Mouse (Mus musculus) cerebellum, postnatal 4 days (tissue): ENCODE data around the gene Pdgfb.
A peak's percentile ranks its signal among the peaks of the same experiment; 100 is the strongest.

Source experiments
- DNase-seq, 2 experiments: peaks; one replicate each; pipeline ENCODE4 v3.0.0; 2022; ENCODE audit warnings: low spot score in 2 of 2, mixed read lengths in 1 of 2

Pdgfb gene

GRCm38 (mm10) chr15:80034913-80035312 lies 20.1 kb upstream of the Pdgfb start:
- no peak for DNase-seq

GRCm38 (mm10) chr15:80034366-80034765 lies 19.6 kb upstream of the Pdgfb start:
- no peak for DNase-seq

GRCm38 (mm10) chr15:80031133-80031532 lies 16.4 kb upstream of the Pdgfb start:
- no peak for DNase-seq

- no peak for DNase-seq
Measured at GRCm38 (mm10) chr15:80030399-80030798, 15.6 kb upstream of the Pdgfb start.

GRCm38 (mm10) chr15:80028862-80029261 lies 14.1 kb upstream of the Pdgfb start:
- DNase-seq = no peak

- DNase-seq = no peak
Measured at GRCm38 (mm10) chr15:80026689-80027353, 12.0 kb upstream of the Pdgfb start.

- no peak for DNase-seq
Measured at GRCm38 (mm10) chr15:80026061-80026460, 11.3 kb upstream of the Pdgfb start.

- no peak for DNase-seq
Measured at GRCm38 (mm10) chr15:80025615-80026014, 10.8 kb upstream of the Pdgfb start.

- DNase-seq = no peak
Measured at GRCm38 (mm10) chr15:80024331-80025313, 9.8 kb upstream of the Pdgfb start.

GRCm38 (mm10) chr15:80020516-80020915 lies 5.7 kb upstream of the Pdgfb start:
- DNase-seq = no peak

- no peak for DNase-seq
Measured at GRCm38 (mm10) chr15:80019625-80020024, 4.8 kb upstream of the Pdgfb start.

- DNase-seq = no peak
Measured at GRCm38 (mm10) chr15:80019220-80019619, 4.4 kb upstream of the Pdgfb start.

GRCm38 (mm10) chr15:80016563-80017301 lies 2.0 kb upstream of the Pdgfb start:
- DNase-seq = no peak

- DNase-seq = no peak
Measured at GRCm38 (mm10) chr15:80015211-80015952, 605 bp upstream of the Pdgfb start.

GRCm38 (mm10) chr15:80014031-80014320 lies 801 bp downstream of the Pdgfb start:
- no peak for DNase-seq

- no peak for DNase-seq
Measured at GRCm38 (mm10) chr15:80013256-80014030, 1.3 kb downstream of the Pdgfb start.

- peak; percentile 52 to 63 for DNase-seq
Measured at GRCm38 (mm10) chr15:80012527-80013201, 2.1 kb downstream of the Pdgfb start.

- peak in 1 of 2 experiments; percentile 64 for DNase-seq
Measured at GRCm38 (mm10) chr15:80011778-80012526, 2.8 kb downstream of the Pdgfb start.

GRCm38 (mm10) chr15:80011194-80011593 lies 3.6 kb downstream of the Pdgfb start:
- no peak for DNase-seq

GRCm38 (mm10) chr15:80010182-80010558 lies 4.6 kb downstream of the Pdgfb start:
- DNase-seq = peak in 1 of 2 experiments; percentile 30
